15 mouse cellular contexts compared by ENCODE assay signal in genomic region chr1:135532383-135532782, GRCm38 (mm10).
"Had no signal": no experiment of that assay in that cellular context is flagged by ENCODE, and none has a peak within 500 bp of the region (broad histone marks: within the 10 kb centered on the region; RNA-seq: fewer than 3 reads in every experiment).

No protein-coding gene starts in this region.

- H3K4me2 ChIP-seq: limb, embryonic 15.5 days; liver, embryonic 12.5 days; lung, embryonic 14.5 days; midbrain, embryonic 12.5 days; neural tube, embryonic 13.5 days had no signal

- H3K9me3 ChIP-seq: limb, embryonic 15.5 days; liver, embryonic 12.5 days; midbrain, embryonic 12.5 days; neural tube, embryonic 13.5 days had no signal

- H3K9ac ChIP-seq: limb, embryonic 15.5 days; liver, embryonic 12.5 days; lung, embryonic 14.5 days; midbrain, embryonic 12.5 days; neural tube, embryonic 13.5 days had no signal

- H3K27me3 ChIP-seq: limb, embryonic 15.5 days; liver, embryonic 12.5 days; midbrain, embryonic 12.5 days; neural tube, embryonic 13.5 days had no signal

- H3K4me3 ChIP-seq: limb, embryonic 15.5 days; liver, embryonic 12.5 days; midbrain, embryonic 12.5 days; neural tube, embryonic 13.5 days had no signal

- DNase-seq: kidney, adult 2 months; kidney, postnatal 14 days; left cerebral cortex, postnatal 4 days; lung, embryonic 14.5 days; lung, postnatal 10 days; lung, postnatal 4 days; retina, postnatal 1 day; right cerebral cortex, postnatal 4 days; spleen, adult 18-20 months; thymus, adult 18-20 months; thymus, postnatal 14 days had no signal

- ATAC-seq: liver, embryonic 12.5 days had no signal

- H3K4me1 ChIP-seq: liver, embryonic 12.5 days; midbrain, embryonic 12.5 days had no signal

- H3K27ac ChIP-seq: limb, embryonic 15.5 days; liver, embryonic 12.5 days; midbrain, embryonic 12.5 days; neural tube, embryonic 13.5 days had no signal
